Mouse (Mus musculus): ENCODE results near the gene Dph5.

- TF ChIP-seq CTCF (IDR thresholded peaks at IDR 0.05; ENCODE audit: extremely low read depth, insufficient read depth, insufficient read length, insufficient replicate concordance) = no peak
- no peak for TF ChIP-seq POLR2A (IDR thresholded peaks at IDR 0.05; ENCODE audit: low read depth, low read length)
These were observed 36.7 kb upstream of the Dph5 start for GRCm38 (mm10) chr3:115850946-115851345.

All from spleen, adult 2 months (tissue).